Mouse (Mus musculus): Measurements from ENCODE around the gene Dusp15.

The Dusp15 gene

GRCm38 (mm10) chr2:152896926-152897325 is 54.6 kb downstream of the Dusp15 start:
- POLR2A ChIA-PET: interaction anchor here in 3 of 4 experiments (0.5 to 1.9 kb wide), 8 partner anchors 8 to 227 kb away, joined by 3 to 12 read pairs (median 4); no protein-coding TSS in a partner anchor

GRCm38 (mm10) chr2:152895834-152896233 is 55.7 kb downstream of the Dusp15 start:
- ChIA-PET CTCF (interaction anchor here in 1 of 4 experiments (0.6 kb wide), 1 partner anchor 71 kb away, joined by 3 read pairs; no protein-coding TSS in a partner anchor), POLR2A (interaction anchor here in 2 of 4 experiments (1.0 to 1.9 kb wide), 4 partner anchors 9 to 84 kb away, joined by 4 to 12 read pairs (median 6); no protein-coding TSS in a partner anchor)

More at GRCm38 (mm10) chr2:152896926-152897325, 54.6 kb downstream of the Dusp15 start:
- CTCF ChIA-PET: interaction anchor here in 1 of 4 experiments (0.6 to 0.7 kb wide), 4 partner anchors 8 to 1511 kb away, joined by 3 to 5 read pairs (median 3); partner anchors contain the start of gene Snta1
